In genomic region chr13:56280356-56280755, GRCm38 (mm10) we compare ENCODE assay signal across 19 mouse cellular contexts. TPM values are rescaled to one million over a fixed set of nuclear protein-coding genes. Genes with fewer than 3 reads are reported as not detected.
DNase-seq lines count a peak whose midpoint lies in the region; ATAC-seq and TF ChIP-seq lines count a peak whose summit lies in the region.
"Had no signal": no experiment of that assay in that cellular context is flagged by ENCODE, and none has a peak within 500 bp of the region (broad histone marks: within the 10 kb centered on the region; RNA-seq: fewer than 3 reads in every experiment).

No protein-coding gene starts in this region.

- H3K27ac ChIP-seq in heart, adult 2 months: no peak overlapping the region
- H3K27ac ChIP-seq in liver, postnatal 0 days (ENCODE audit: low read depth): no peak overlapping the region
- H3K27ac ChIP-seq in liver, embryonic 11.5 days (ENCODE audit: low read depth, low read length): no peak overlapping the region
- H3K27ac ChIP-seq in small intestine, adult 2 months (ENCODE audit: insufficient read depth, low read depth, low read length): no peak overlapping the region
- H3K27ac ChIP-seq: liver, embryonic 13.5 days had no signal

- TF ChIP-seq POLR2A in heart, adult 2 months (IDR thresholded peaks at IDR 0.05; ENCODE audit: insufficient read depth, low read depth, low read length): no peak
- no peak for TF ChIP-seq POLR2A in small intestine, adult 2 months (IDR thresholded peaks at IDR 0.05; ENCODE audit: low read depth, low read length)

- intact Hi-C loops in heart, adult 2 months (cut with DNase I): no loop called here

- peak; percentile 43 for TF ChIP-seq CTCF in heart, adult 2 months (IDR thresholded peaks at IDR 0.05)
- TF ChIP-seq CTCF in liver, postnatal 0 days (IDR thresholded peaks at IDR 0.05; ENCODE audit: low read depth): peak; percentile 39; the same call in 1 of the 2 replicates
- TF ChIP-seq CTCF in small intestine, adult 2 months (IDR thresholded peaks at IDR 0.05; ENCODE audit: extremely low read depth, insufficient read length, insufficient replicate concordance, low read depth, low read length): peak; percentile 42; the same call in 1 of the 2 replicates

- H3K79me2 ChIP-seq in heart, adult 2 months (replicated peaks; ENCODE audit: control insufficient read depth, insufficient read depth, low read length): no peaks in the 10 kb centered on the region

- H3K4me3 ChIP-seq in heart, adult 2 months: no peak overlapping the region
- no peak overlapping the region for H3K4me3 ChIP-seq in liver, postnatal 0 days (ENCODE audit: low read depth, low read length)
- H3K4me3 ChIP-seq in liver, embryonic 11.5 days (ENCODE audit: low read depth, low read length): no peak overlapping the region
- H3K4me3 ChIP-seq in small intestine, adult 2 months (ENCODE audit: low read depth, low read length): no peak overlapping the region
- H3K4me3 ChIP-seq: liver, embryonic 13.5 days; myocyte had no signal

- WGBS in heart, adult 2 months: 78% methylated on average over 6 of the region's 6 CpGs
- 71% methylated on average over 6 of the region's 6 CpGs for WGBS in liver, postnatal 0 days (ENCODE audit: insufficient replicate concordance)
- WGBS in liver, embryonic 11.5 days: 76% methylated on average over 6 of the region's 6 CpGs
- WGBS in small intestine, adult 2 months: 78% methylated on average over 6 of the region's 6 CpGs

- no peaks in the 10 kb centered on the region for H3K9me3 ChIP-seq in liver, postnatal 0 days (ENCODE audit: low read length)
- no peaks in the 10 kb centered on the region for H3K9me3 ChIP-seq in liver, embryonic 11.5 days (ENCODE audit: control insufficient read depth, low read length)
- H3K9me3 ChIP-seq: liver, embryonic 13.5 days had no signal

- TF ChIP-seq EP300 in heart, adult 2 months (IDR thresholded peaks at IDR 0.05; ENCODE audit: insufficient read depth, low read depth, low read length): no peak
- TF ChIP-seq EP300 in liver, postnatal 0 days (IDR thresholded peaks at IDR 0.05; ENCODE audit: low read depth): no peak

- no peaks in the 10 kb centered on the region for H3K36me3 ChIP-seq in heart, adult 2 months (ENCODE audit: control insufficient read depth, insufficient read depth, low read length)
- H3K36me3 ChIP-seq in liver, postnatal 0 days (replicated peaks; ENCODE audit: insufficient read depth, low read length): no peaks in the 10 kb centered on the region
- no peaks in the 10 kb centered on the region for H3K36me3 ChIP-seq in liver, embryonic 11.5 days (ENCODE audit: control insufficient read depth, insufficient read depth, low read length)
- no peaks in the 10 kb centered on the region for H3K36me3 ChIP-seq in small intestine, adult 2 months (ENCODE audit: control insufficient read depth, insufficient read depth, low read length)
- H3K36me3 ChIP-seq: liver, embryonic 13.5 days had no signal

- no peak overlapping the region for H3K4me2 ChIP-seq in liver, postnatal 0 days (ENCODE audit: low read depth, low read length)
- H3K4me2 ChIP-seq in liver, embryonic 11.5 days: no peak overlapping the region
- H3K4me2 ChIP-seq: liver, embryonic 13.5 days; midbrain, embryonic 11.5 days had no signal

- H3K4me1 ChIP-seq in heart, adult 2 months (ENCODE audit: control insufficient read depth, insufficient read depth, low read length): no peaks in the 10 kb centered on the region
- H3K4me1 ChIP-seq in liver, postnatal 0 days (ENCODE audit: insufficient read depth): no peaks in the 10 kb centered on the region
- H3K4me1 ChIP-seq in liver, embryonic 11.5 days (replicated peaks; ENCODE audit: control insufficient read depth, insufficient read depth, low read length): no peaks in the 10 kb centered on the region
- no peaks in the 10 kb centered on the region for H3K4me1 ChIP-seq in small intestine, adult 2 months (ENCODE audit: control insufficient read depth, insufficient read depth, insufficient read length, low read length)
- H3K4me1 ChIP-seq: liver, embryonic 13.5 days had no signal

- no peaks in the 10 kb centered on the region for H3K27me3 ChIP-seq in heart, adult 2 months (ENCODE audit: control insufficient read depth, insufficient read depth, low read length)
- no peaks in the 10 kb centered on the region for H3K27me3 ChIP-seq in liver, postnatal 0 days (ENCODE audit: insufficient read depth, low read length)
- H3K27me3 ChIP-seq in liver, embryonic 11.5 days (replicated peaks; ENCODE audit: control insufficient read depth, insufficient read depth, low read length): no peaks in the 10 kb centered on the region; the same call in 1 of the 2 replicates
- no peaks in the 10 kb centered on the region for H3K27me3 ChIP-seq in small intestine, adult 2 months (ENCODE audit: control insufficient read depth, insufficient read depth, low read length)
- H3K27me3 ChIP-seq: liver, embryonic 13.5 days had no signal

- ATAC-seq in liver, postnatal 0 days: no peak
- no peak for ATAC-seq in liver, embryonic 11.5 days (replicated peaks; ENCODE audit: low FRiP score)

- no peak for DNase-seq in heart, adult 2 months
- no peak for DNase-seq in heart, postnatal 4 days
- no peak for DNase-seq in liver, postnatal 0 days
- DNase-seq in liver, embryonic 11.5 days (ENCODE audit: low spot score): no peak
- peak; percentile 3 for DNase-seq in NIH3T3 (ENCODE audit: low read depth)
- no peak for DNase-seq in left cerebral cortex, adult 18-20 months (ENCODE audit: low spot score in 2 of 2)
- DNase-seq: adrenal gland, adult 8-10 months; cerebellum, adult 9-11 months; heart, postnatal 14 days; liver, embryonic 13.5 days had no signal

- no peak overlapping the region for H3K9ac ChIP-seq in heart, adult 2 months (ENCODE audit: low read depth, low read length)
- H3K9ac ChIP-seq in liver, postnatal 0 days (replicated peaks): no peak overlapping the region
- no peak overlapping the region for H3K9ac ChIP-seq in liver, embryonic 11.5 days (ENCODE audit: low read depth, low read length)
- H3K9ac ChIP-seq: liver, embryonic 13.5 days had no signal

RNA-seq across cellular contexts. Expression of gene Cxcl14, which starts 16.0 kb away (rescaled TPM):
- 1 to 10 TPM; 5.5 to 6.2 TPM for total RNA-seq in heart, adult 2 months (2021)
- polyA plus RNA-seq in heart, adult 2 months (2012; rRNA removed): 15.7 and 22.1 TPM in 2 replicates
- total RNA-seq in heart, postnatal 4 days (2021): under 1 TPM; 0.20 to 0.24 TPM
- 0.06 and 0.12 TPM in 2 replicates for polyA plus RNA-seq in liver, postnatal 0 days (2015; fragmentation: Nextera tagmentation; extraction: Ambion mirVana)
- polyA plus RNA-seq in liver, embryonic 11.5 days (2014; fragmentation: Nextera tagmentation; extraction: Ambion mirVana): 3.0 and 5.9 TPM in 2 replicates
- 35.7 and 68.8 TPM in 2 replicates for polyA plus RNA-seq in small intestine, adult 2 months (2012; rRNA removed)
- total RNA-seq in left cerebral cortex, adult 18-20 months (2021): 100 to 1,000 TPM; 140 to 160 TPM
- total RNA-seq: neutrophil, adult 5-6 weeks had no signal
- polyA plus RNA-seq: myocyte had no signal

RNA-seq across cellular contexts. Expression of gene Neurog1, which starts 28.4 kb away (rescaled TPM):
- not detected for total RNA-seq in heart, adult 2 months (2021)
- polyA plus RNA-seq in heart, adult 2 months (2012; rRNA removed): not detected in 2 replicates
- total RNA-seq in heart, postnatal 4 days (2021): not detected
- not detected in 2 replicates for polyA plus RNA-seq in liver, postnatal 0 days (2015; fragmentation: Nextera tagmentation; extraction: Ambion mirVana)
- polyA plus RNA-seq in liver, embryonic 11.5 days (2014; fragmentation: Nextera tagmentation; extraction: Ambion mirVana): not detected in 2 replicates
- not detected in 2 replicates for polyA plus RNA-seq in small intestine, adult 2 months (2012; rRNA removed)
- under 1 TPM in 1 of 2 experiments, not detected in 1; 0.35 TPM for total RNA-seq in left cerebral cortex, adult 18-20 months (2021)
- total RNA-seq: adrenal gland, adult 8-10 months; gastrocnemius, adult 8-10 months; heart, postnatal 14 days; left cerebral cortex, postnatal 14 days; neutrophil, adult 5-6 weeks had no signal
- polyA plus RNA-seq: C2C12; kidney, embryonic 14.5 days; liver, embryonic 13.5 days; myocyte; urinary bladder, adult 2 months had no signal
